Mouse (Mus musculus) T-helper 2 cell (primary cell): ENCODE data around the gene Cys1.

Source experiments
- in situ Hi-C: fragments of 300-600 bp; cut with MboI, MseI; formaldehyde crosslinking; loops from one replicate; pipeline ENCODE4 v1.15.1; 2025; ENCODE audit warnings: high pct_unique_total_duplicates

Cys1 gene

GRCm38 (mm10) chr12:24698514-24698913, 16.9 kb upstream of the Cys1 start:
- in situ Hi-C loops: no loop called here

DNA sequence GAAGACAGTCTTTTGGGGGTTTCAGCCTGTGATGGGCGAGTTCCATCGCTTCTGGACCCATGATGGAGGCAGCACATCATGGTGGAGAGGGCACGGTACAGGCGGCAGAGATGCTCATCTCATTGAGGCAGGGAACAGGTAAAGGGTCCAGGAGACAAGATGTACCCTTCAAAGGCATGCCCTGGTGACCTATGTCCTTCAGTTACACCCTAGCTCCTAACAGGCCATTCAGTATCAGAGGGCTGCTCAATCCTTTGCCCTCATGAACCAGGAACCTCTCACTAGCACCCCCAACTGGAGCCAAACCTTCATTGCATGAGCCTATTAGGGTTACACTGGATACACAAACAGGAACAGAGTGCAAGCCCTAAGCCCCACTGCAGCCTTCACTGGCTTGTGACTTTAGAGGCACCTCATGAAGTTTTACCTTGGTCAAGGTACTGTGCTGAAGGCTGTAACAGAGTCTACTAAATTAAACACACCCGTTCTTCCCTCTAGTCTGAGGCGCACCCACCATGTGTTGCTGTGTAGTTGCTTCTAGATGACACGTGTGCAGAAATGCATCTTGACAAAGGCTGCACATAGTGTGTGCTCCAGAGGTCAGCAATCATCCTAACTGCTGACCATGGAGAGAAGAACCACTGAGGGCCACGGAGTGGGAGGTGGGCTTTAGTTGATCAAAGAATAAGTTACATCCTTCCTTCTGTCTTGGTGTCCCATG, 16.0 kb upstream of the Cys1 start:
- in situ Hi-C loops: no loop called here

DNA sequence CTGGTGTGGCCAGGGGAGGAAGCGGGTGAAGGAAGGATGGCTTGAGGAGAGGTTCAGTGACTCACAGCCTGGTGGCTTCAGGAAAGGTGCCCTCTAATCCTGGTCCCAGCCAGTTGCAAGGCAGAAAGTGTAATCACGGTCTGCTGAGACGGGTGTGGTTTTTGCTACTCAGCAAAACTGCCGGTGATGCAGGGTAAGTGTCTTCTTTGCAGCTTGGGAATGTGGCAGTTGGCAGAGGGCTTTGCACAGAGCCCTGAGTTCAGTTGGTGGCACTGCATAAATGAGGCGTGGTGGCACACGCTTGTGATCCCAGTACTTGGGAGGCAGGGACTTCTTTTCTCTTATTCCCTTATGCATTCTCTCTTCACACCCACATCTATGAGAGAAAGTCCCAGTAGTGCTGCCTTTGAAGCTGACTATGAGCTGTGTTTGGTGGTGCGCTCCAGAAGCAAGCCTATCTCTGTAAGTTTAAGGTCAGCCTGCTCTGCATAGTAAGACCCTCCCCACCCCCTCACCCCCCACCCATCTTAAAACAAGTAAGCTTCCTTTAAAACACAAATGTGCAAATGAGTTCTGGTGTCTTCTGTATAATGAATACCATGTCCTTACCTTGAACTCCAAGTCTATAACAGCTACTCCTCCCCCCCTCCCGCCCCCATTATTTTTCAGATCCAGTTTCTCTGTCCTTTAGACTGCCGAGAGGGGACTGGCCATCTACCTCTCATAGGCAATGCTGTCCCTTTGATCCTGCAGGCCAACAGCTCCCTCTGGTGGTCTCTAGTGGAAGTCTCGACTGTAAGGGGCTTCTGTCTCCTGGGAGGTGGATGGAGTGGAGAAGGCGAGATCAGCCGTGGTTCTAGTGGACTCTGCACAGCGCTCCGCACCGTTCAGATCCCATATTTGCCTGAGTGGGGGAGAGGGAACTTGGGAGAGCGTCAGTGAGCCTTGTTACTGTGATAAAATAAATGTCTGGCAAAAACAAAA, 15.2 kb upstream of the Cys1 start:
- in situ Hi-C loops: no loop called here

- in situ Hi-C loops: no loop called here
These were observed 8.7 kb upstream of the Cys1 start for GRCm38 (mm10) chr12:24690351-24690750.

- in situ Hi-C loops: no loop called here
These were observed 5.2 kb upstream of the Cys1 start for GRCm38 (mm10) chr12:24686696-24687346.

GRCm38 (mm10) chr12:24686038-24686695, 4.6 kb upstream of the Cys1 start:
- in situ Hi-C loops: no loop called here

- in situ Hi-C loops: no loop called here
These were observed 1.8 kb upstream of the Cys1 start for GRCm38 (mm10) chr12:24683461-24683860.

DNA sequence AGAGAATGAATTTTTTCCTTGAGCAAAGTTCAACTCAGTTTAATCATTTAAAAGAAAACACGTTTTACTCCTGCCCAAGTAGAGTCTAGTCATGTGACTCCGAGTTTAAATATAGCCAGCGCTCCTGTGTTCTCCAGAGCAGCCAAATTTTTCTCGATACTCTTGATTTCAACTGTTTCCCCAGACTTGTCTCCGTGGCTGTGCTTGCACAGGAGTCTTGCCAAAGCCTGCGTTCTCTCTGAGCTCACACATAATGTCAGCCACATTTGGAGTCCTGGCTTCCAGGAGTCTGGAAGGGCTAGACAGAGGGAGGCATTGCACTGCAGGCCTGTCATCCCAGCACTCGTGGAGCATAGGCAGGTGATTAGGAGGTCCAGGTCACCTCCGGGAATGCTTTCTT, 950 bp upstream of the Cys1 start:
- in situ Hi-C loops: no loop called here

DNA sequence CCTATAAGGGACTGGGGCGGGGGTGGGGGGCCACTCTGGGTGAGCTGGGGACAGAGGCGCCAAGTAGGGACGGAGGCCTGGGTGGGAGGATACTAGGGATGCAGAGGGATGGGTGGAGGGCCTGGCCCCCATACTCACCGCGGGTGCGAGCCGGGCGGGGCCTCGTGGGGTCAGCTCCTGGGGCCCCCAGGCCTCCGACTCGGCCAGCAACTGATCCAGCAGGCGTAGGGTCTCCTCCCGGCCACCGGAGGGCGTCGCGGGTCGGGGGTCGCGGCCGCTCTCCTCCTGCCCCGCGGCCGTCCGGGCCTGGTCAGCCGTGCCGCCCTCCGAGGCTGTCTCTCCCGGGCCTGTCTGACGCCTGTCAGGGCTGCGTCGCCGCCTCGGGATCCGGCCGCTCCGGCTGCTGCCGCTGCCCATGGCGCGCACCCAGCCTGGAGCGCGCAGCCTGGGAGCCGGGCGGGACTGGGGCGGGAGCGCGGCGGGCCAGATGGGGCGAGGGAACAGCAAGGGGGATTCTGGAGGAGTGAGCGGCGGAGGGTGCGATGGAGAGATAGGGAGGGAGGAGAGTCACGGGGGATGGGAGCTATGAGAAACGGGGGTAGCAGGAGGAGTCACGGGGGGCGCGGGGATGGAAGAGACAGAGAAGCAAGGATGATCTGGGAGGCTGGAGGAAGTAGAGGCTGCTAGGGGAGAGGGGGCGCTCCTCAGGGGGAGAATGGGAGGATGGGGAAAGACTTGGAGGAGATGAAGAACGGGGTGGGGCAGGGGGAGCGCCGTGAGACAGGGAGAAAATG, 924 bp downstream of the Cys1 start:
- in situ Hi-C loops: no loop called here

- in situ Hi-C loops: no loop called here
These were observed 1.5 kb downstream of the Cys1 start for GRCm38 (mm10) chr12:24680096-24680491.

GRCm38 (mm10) chr12:24662131-24662530, 19.5 kb downstream of the Cys1 start:
- in situ Hi-C loops: no loop called here

DNA sequence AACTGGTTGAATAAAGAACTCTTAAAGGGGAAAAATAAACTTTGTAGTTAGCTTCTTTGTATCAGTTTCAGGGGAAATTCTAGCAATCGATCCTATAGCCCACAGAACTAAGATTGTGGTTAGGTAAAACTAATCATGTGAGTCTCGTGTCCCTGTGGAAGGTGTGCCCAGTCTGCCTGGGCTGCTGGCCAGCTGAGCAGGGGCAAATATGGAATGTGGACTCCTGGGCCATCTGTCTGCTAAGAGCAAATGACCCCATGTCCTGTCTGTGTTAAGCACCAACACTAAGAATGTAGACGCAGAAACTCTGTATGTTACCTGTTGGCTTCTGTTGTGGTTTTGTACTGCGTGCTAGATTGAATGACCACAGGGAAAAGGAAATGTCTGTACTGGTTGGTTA, 20.5 kb downstream of the Cys1 start:
- in situ Hi-C loops: no loop called here

- in situ Hi-C loops: loop anchor here (5.0 kb wide), 1 partner anchor 42 kb away; no protein-coding TSS in a partner anchor
These were observed 21.7 kb downstream of the Cys1 start for GRCm38 (mm10) chr12:24659923-24660322.

GRCm38 (mm10) chr12:24658998-24659397, 22.6 kb downstream of the Cys1 start:
- in situ Hi-C loops: loop anchor here (5.0 kb wide), 1 partner anchor 43 kb away; no protein-coding TSS in a partner anchor

DNA sequence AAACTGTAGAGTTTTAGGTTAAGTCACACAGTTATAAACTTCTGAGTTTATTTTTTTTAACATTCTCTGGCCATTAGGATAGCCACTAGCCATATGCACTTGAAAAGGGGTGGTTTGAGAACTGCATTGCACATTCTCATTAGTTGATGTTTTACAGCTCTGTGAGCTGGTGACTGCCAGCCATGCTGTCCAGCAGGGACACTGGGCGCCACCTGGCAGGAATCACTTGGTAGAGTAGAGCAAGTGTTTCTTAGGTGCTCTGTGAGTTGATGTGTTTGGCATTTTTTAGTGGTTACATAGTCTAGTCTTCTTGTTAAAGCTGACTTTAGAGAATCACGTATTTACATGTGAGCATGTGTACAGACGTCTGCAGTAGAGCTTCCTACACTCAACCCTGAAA, 25.2 kb downstream of the Cys1 start:
- in situ Hi-C loops: loop anchor here (5.0 kb wide), 1 partner anchor 46 kb away; no protein-coding TSS in a partner anchor

- in situ Hi-C loops: no loop called here
These were observed 27.3 kb downstream of the Cys1 start for GRCm38 (mm10) chr12:24654065-24654862.

DNA sequence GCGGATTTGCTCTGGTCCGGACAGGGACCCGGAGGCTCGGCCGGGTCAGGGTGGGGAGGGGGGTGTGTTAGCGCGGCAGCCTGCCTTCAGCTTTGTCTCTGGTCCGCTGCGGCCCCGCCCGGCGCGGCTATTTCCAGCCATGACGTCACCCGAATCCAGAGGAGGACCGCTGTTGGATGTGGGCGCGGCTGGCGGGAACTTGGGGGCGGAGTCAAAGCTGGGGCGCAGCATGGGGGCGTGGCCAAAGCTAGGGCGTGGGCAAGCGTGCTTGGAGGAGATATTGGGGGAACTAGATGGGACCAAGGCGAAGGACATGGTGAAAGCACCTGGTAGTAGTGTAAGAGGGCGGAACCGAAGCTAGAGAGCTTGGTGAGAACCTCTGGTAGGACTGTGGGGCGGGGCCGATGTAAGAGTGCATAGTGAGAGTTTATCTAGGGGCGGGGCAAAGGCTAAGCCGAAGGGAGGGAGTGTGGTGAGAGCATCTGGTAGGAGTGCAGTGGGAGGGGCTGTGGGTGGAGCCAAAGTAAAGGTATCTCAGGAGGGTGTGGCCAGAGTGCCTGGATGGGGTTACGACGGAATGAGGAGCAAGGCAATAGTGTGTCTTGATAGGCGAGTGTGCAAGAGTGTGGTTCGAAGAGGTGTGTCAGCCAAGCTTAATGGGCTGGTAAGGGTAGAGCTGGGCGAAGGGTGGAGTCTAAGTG, 29.8 kb downstream of the Cys1 start:
- in situ Hi-C loops: no loop called here

GRCm38 (mm10) chr12:24651063-24651557, 30.5 kb downstream of the Cys1 start, which contains the start of gene Klf11:
TSS of gene Klf11 (plus strand) at chr12:24651274.
- in situ Hi-C loops: no loop called here
